Mouse (Mus musculus) monocyte, adult 59 days (primary cell): Measurements from ENCODE around the gene Mrgprb5. TPM values are rescaled to one million over a fixed set of nuclear protein-coding genes. Genes with fewer than 3 reads are reported as not detected.

ENCODE experiments used
- total RNA-seq, 2 experiments: library from RNA; stranded (reverse); gene quantifications; one replicate each; pipeline ENCODE4 v1.2.4; 2023

The Mrgprb5 gene
- not detected for total RNA-seq

DNA sequence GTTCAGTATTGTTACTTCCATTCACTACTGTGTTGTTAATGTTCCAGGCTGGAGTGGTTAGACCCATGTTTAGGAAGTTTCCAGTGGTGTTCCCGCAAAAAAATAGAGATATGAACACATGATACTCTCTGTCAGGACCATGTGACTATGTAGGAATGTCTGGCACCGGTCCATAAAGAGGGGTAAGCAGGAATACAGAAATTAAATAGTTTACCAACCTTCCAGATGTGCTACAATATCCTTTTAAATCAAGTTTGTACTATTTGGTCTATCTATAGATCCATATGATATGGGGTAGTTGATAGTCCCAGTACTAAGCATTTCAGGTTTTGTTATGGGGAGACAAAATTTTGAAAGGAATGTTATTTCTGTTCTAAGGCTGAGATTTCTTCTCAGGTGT is at the start of gene Mrgprb5:
Gene Mrgprb5 (minus strand): TSS at position 101 of the 400 bp plus-strand sequence.

DNA sequence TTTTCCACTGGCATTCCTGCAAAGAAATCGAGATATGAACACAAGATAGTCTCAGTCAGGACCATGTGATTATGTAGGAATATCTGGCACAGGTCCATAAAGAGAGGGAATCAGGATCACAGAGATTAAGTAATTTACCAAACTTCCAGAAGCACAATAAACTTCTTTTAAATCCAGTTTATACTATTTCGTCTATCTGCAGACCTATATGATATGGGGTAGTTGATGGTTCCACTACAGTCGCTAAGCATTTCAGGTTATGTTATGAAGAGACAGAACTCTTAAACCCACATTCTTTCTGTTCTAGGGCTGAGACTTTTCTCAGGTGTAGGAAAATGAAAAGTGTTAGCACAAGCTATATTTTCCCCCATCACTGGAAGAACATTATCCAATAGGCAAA is 30.4 kb upstream of the Mrgprb5 start, which contains the start of gene Mrgprb4:
Gene Mrgprb4 (minus strand): TSS at position 101 of the 400 bp plus-strand sequence.

Other genes starting within 250 kb of the Mrgprb5 start
- not detected for gene Mrgpra4, start 186.9 kb downstream of the Mrgprb5 start, total RNA-seq
- gene Mrgprx1, start 141.4 kb downstream of the Mrgprb5 start, total RNA-seq, result not detected
- not detected for gene Mrgprb4, start 30.3 kb upstream of the Mrgprb5 start, total RNA-seq
- gene Mrgprb8, start 219.5 kb upstream of the Mrgprb5 start, total RNA-seq, result not detected